Mouse (Mus musculus) hindbrain, embryonic 13.5 days (tissue): ENCODE results near the gene Prm3. TPM values are rescaled to one million over a fixed set of nuclear protein-coding genes. Genes with fewer than 3 reads are reported as not detected.
A peak's percentile ranks its signal among the peaks of the same experiment; 100 is the strongest.

Source experiments
- ATAC-seq: fragments of 200-750 bp; cut with Nextera tagmentation; 2 replicates; pipeline ENCODE4 v1.8.0; 2017; ENCODE audit warnings: moderate TSS enrichment; ENCODE audit not compliant: low FRiP score
- H3K27ac ChIP-seq: fragments of 300-500 bp; sonication (generic); 2 replicates; pipeline ENCODE4 v1.5.1; 2015; ENCODE audit warnings: inconsistent platforms, mild to moderate bottlenecking, moderate library complexity
- H3K27me3 ChIP-seq: fragments of 300-500 bp; sonication (generic); 2 replicates; pipeline ENCODE4 v1.6.1; 2015; ENCODE audit warnings: mild to moderate bottlenecking, inconsistent platforms
- H3K36me3 ChIP-seq: fragments of 300-500 bp; sonication (generic); 2 replicates; pipeline ENCODE4 v1.6.1; 2015; ENCODE audit warnings: mild to moderate bottlenecking, inconsistent platforms
- H3K4me1 ChIP-seq: fragments of 300-500 bp; sonication (generic); replicated peaks from 2 replicates; pipeline ENCODE4 v1.6.1; 2015; ENCODE audit warnings: inconsistent platforms
- H3K4me2 ChIP-seq: fragments of 300-500 bp; sonication (generic); 2 replicates; pipeline ENCODE4 v1.6.1; 2015; ENCODE audit warnings: inconsistent platforms, mild to moderate bottlenecking, moderate library complexity
- H3K4me3 ChIP-seq: fragments of 300-500 bp; sonication (generic); 2 replicates; pipeline ENCODE4 v1.5.1; 2015; ENCODE audit warnings: mild to moderate bottlenecking, inconsistent platforms
- H3K9ac ChIP-seq: fragments of 300-500 bp; sonication (generic); 2 replicates; pipeline ENCODE4 v1.6.1; 2015; ENCODE audit warnings: mild to moderate bottlenecking, inconsistent platforms
- H3K9me3 ChIP-seq: fragments of 300-500 bp; sonication (generic); 2 replicates; pipeline ENCODE4 v1.6.1; 2016; ENCODE audit warnings: inconsistent platforms
- WGBS: fragments of 180-500 bp; shearing (Covaris S2); methylation state at CpG from one replicate; pipeline ENCODE4 v1.1.7; 2015; 5-methylcytosine and 5-hydroxymethylcytosine counted together
- polyA plus RNA-seq: library from polyadenylated mRNA; unstranded; fragments of >200 nt; fragmentation: Nextera tagmentation; extraction: Ambion mirVana; gene quantifications from 2 replicates; pipeline ENCODE4 v1.2.1, GENCODE M21; 2015

Gene Prm3
- not detected in 2 replicates for polyA plus RNA-seq

DNA sequence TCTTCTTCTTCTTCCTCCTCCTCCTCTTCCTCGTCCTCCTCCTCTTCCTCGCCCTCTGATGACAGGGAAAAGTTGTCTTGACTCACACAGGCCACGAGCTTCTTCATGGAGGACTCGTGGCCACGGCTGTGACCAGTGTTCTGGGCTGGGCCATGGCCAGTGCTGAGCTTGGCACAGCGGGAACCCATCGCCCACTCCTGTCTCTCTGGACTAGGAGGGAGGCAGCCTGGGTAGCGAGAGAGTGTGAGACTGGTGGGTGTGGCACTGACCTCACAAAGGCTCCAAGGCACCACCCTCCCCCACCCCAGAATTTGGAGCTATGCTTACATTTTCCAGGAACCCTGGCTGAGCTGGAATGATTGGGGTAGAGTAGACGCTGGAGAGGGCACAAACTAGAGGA is at the start of gene Prm3:
Gene Prm3, minus strand, starts transcription at position 213 of the 400 bp plus-strand sequence.
- Histone ChIP-seq H3K27me3 (peaks cover 1% of the 10 kb centered on the region), H3K27ac (no peak within 1 kb of the TSS), H3K9ac (no peak within 1 kb of the TSS), H3K4me2 (no peak within 1 kb of the TSS), H3K9me3 (no peaks in the 10 kb centered on the region), H3K4me3 (no peak within 1 kb of the TSS), H3K36me3 (no peaks in the 10 kb centered on the region), H3K4me1 (peaks cover 9% of the 10 kb centered on the region)
- 84% methylated on average over 9 of the region's 9 CpGs for WGBS
- ATAC-seq = no peak

GRCm38 (mm10) chr16:10840018-10840417 is 49.3 kb upstream of the Prm3 start:
- no peak for ATAC-seq
- Histone ChIP-seq H3K36me3 (no peaks in the 10 kb centered on the region), H3K27ac (no peak overlapping the region), H3K4me3 (no peak overlapping the region), H3K9ac (no peak overlapping the region), H3K4me1 (peaks cover 29% of the 10 kb centered on the region), H3K9me3 (no peaks in the 10 kb centered on the region), H3K27me3 (peaks cover 10% of the 10 kb centered on the region; the same call in 1 of the 2 replicates), H3K4me2 (no peak overlapping the region)
- 96% methylated on average over 12 of the region's 14 CpGs for WGBS

- H3K4me1 ChIP-seq = peaks cover 24% of the 10 kb centered on the region
- H3K9ac ChIP-seq = no peak overlapping the region
- H3K36me3 ChIP-seq = no peaks in the 10 kb centered on the region
- H3K4me2 ChIP-seq = no peak overlapping the region
- no peak for ATAC-seq
- H3K4me3 ChIP-seq = no peak overlapping the region
- WGBS = 37% methylated on average over 10 of the region's 10 CpGs
- H3K27ac ChIP-seq = no peak overlapping the region
- no peaks in the 10 kb centered on the region for H3K9me3 ChIP-seq
- peaks cover 14% of the 10 kb centered on the region for H3K27me3 ChIP-seq
Observed at GRCm38 (mm10) chr16:10838487-10839245, 48.0 kb upstream of the Prm3 start.

DNA sequence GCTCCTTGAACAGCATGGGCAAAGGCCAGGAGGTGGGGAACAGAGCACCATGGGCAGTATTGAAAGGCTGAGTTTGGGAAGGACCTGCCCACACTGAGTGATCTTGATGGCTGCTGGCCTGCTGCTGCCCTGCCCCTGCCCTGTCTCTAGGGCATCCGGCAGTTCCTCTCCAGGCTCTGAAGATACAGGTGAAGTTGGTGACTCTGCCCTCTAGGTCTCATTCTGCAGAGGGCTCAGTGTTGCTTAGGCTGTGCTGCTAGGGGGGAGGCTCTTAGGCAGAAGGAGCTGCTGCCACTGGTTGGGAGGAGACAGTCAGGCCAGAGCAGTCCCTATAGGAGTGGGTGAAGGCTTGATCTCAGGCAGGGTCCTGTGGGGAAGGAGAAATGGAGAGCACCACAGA is 47.2 kb upstream of the Prm3 start:
- WGBS = 77% methylated on average over 1 of the region's 1 CpGs
- no peak overlapping the region for H3K4me3 ChIP-seq
- no peak overlapping the region for H3K27ac ChIP-seq
- no peaks in the 10 kb centered on the region for H3K36me3 ChIP-seq
- peaks cover 20% of the 10 kb centered on the region for H3K4me1 ChIP-seq
- H3K27me3 ChIP-seq = peaks cover 16% of the 10 kb centered on the region
- H3K4me2 ChIP-seq = no peak overlapping the region
- no peak for ATAC-seq
- H3K9ac ChIP-seq = no peak overlapping the region
- no peaks in the 10 kb centered on the region for H3K9me3 ChIP-seq

DNA sequence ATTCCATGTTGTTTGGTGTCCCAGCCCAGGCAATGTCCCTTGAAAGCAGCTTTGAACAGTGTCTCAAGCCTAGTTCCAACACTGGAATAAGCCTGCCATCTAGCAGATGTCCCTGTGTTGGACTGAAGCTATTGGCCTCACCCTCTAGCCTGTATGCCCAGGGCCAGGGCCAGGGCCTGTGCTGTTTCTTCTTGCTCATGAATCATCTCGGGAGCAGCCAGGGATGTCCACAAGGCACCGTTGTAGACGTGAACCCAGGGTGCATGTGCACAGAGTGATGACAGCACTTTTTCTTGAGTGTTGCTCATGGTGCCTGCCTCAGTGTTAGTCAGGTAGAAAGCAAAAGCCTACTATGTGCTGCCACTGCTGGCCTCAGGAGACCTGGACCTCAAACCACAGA is 46.5 kb upstream of the Prm3 start:
- Histone ChIP-seq H3K27me3 (peaks cover 16% of the 10 kb centered on the region), H3K9ac (no peak overlapping the region), H3K9me3 (no peaks in the 10 kb centered on the region), H3K36me3 (no peaks in the 10 kb centered on the region), H3K27ac (no peak overlapping the region), H3K4me1 (peaks cover 20% of the 10 kb centered on the region), H3K4me3 (no peak overlapping the region), H3K4me2 (no peak overlapping the region)
- 88% methylated on average over 3 of the region's 3 CpGs for WGBS
- no peak for ATAC-seq

DNA sequence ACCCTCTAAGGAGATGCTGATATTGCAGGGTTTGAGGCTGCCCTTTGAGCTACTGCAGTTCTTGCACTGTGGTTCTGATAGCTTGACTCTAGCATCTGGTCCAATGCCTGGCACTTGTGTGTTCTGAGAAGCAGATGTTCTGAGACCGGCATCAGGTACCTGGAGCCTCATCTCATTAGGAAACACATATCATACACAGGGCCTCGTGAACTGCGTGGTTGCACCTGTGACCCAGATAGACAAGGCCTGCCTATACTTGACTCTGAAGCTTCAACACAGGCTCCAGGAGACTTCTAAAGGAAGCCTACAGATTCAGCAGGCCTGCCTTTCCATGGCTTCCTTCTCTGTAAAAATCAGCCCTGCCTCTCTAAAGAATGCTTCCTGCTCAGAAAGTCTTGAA is 45.7 kb upstream of the Prm3 start:
- H3K4me3 ChIP-seq = no peak overlapping the region
- 95% methylated on average over 3 of the region's 3 CpGs for WGBS
- peaks cover 16% of the 10 kb centered on the region for H3K27me3 ChIP-seq
- no peak overlapping the region for H3K27ac ChIP-seq
- H3K9me3 ChIP-seq = no peaks in the 10 kb centered on the region
- H3K4me1 ChIP-seq = peaks cover 20% of the 10 kb centered on the region
- ATAC-seq = no peak
- H3K36me3 ChIP-seq = no peaks in the 10 kb centered on the region
- H3K4me2 ChIP-seq = no peak overlapping the region
- H3K9ac ChIP-seq = no peak overlapping the region

GRCm38 (mm10) chr16:10834911-10835587 is 44.3 kb upstream of the Prm3 start, which contains the start of gene Rmi2:
Gene Rmi2 (plus strand): TSS chr16:10835059.
- Histone ChIP-seq H3K4me3 (peak within 1 kb of the TSS; percentile 83), H3K4me1 (peaks cover 20% of the 10 kb centered on the region), H3K4me2 (peak within 1 kb of the TSS; percentile 93), H3K27ac (no peak within 1 kb of the TSS), H3K36me3 (no peaks in the 10 kb centered on the region), H3K9me3 (no peaks in the 10 kb centered on the region), H3K27me3 (peaks cover 16% of the 10 kb centered on the region), H3K9ac (peak within 1 kb of the TSS; percentile 75)
- under 1% methylated on average over 64 of the region's 69 CpGs for WGBS
- peak; percentile 90 for ATAC-seq

- no peak overlapping the region for H3K9ac ChIP-seq
- peak overlapping the region; percentile 83 for H3K4me3 ChIP-seq
- no peaks in the 10 kb centered on the region for H3K36me3 ChIP-seq
- no peaks in the 10 kb centered on the region for H3K9me3 ChIP-seq
- H3K4me2 ChIP-seq = peak overlapping the region; percentile 93
- H3K27me3 ChIP-seq = peaks cover 16% of the 10 kb centered on the region
- WGBS = 8% methylated on average over 12 of the region's 12 CpGs
- peaks cover 20% of the 10 kb centered on the region for H3K4me1 ChIP-seq
- ATAC-seq = peak; percentile 2; the same call in 1 of the 2 replicates
- no peak overlapping the region for H3K27ac ChIP-seq
Observed at GRCm38 (mm10) chr16:10834542-10834910, 43.8 kb upstream of the Prm3 start.

DNA sequence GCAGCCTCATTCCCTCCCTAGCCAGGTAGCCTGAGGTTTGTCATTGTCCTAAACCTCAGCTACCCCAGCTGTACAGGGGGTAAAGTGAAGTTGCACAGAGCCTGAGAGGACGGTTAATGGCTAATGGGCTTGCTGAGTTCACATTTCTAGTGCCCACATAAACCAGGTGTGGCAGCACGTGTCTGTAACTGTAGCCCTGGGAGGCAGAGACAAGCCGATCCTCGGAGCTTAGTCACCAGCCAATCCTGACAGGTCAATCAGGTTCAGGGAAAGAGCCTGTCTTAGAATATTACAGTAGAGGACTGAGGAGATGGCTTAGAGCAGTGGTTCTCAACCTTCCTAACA is 37.7 kb upstream of the Prm3 start:
- Histone ChIP-seq H3K4me3 (no peak overlapping the region), H3K9me3 (no peaks in the 10 kb centered on the region), H3K27me3 (no peaks in the 10 kb centered on the region; the same call in 1 of the 2 replicates), H3K4me2 (no peak overlapping the region), H3K4me1 (no peaks in the 10 kb centered on the region), H3K9ac (no peak overlapping the region), H3K36me3 (no peaks in the 10 kb centered on the region), H3K27ac (no peak overlapping the region)
- ATAC-seq = no peak
- 85% methylated on average over 4 of the region's 4 CpGs for WGBS

DNA sequence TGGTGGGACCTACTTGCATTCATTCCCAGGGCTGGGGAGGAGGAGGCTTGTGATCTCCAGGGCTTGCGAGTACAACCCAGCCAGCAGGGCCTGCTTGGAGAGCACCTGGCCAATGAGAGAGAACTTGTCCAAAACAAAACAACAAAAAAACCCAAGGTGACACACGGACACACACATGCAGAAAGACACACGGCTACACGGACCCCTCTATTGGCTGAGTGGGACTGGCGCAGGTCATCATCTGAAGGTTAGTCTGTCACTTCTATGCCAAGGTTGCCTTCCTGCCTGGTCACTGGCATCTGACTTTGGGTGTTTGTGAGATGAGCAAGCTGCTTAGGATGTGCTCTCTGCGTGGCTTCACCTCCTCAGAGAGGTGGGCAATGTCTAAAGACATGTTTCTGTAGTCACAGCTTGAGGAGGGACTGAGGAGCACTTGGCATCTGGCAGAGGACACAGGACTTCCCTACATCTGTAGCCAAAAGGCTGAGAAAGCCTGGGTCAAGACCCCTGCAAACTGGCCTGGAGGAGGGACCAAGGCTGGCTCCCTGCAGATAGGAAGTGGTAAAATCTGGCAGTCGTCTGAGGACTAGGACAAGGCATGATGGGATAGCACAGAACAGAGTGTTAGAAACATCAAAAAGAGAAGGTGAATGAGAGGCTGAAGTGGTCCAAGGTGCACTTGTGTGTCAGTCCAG is 37.2 kb upstream of the Prm3 start:
- 88% methylated on average over 7 of the region's 7 CpGs for WGBS
- Histone ChIP-seq H3K4me3 (no peak overlapping the region), H3K9ac (no peak overlapping the region), H3K4me2 (no peak overlapping the region), H3K4me1 (no peaks in the 10 kb centered on the region), H3K9me3 (no peaks in the 10 kb centered on the region), H3K36me3 (no peaks in the 10 kb centered on the region), H3K27me3 (no peaks in the 10 kb centered on the region), H3K27ac (no peak overlapping the region)
- ATAC-seq = no peak

GRCm38 (mm10) chr16:10827269-10827668 is 36.6 kb upstream of the Prm3 start:
- no peak for ATAC-seq
- no peaks in the 10 kb centered on the region for H3K27me3 ChIP-seq
- no peak overlapping the region for H3K9ac ChIP-seq
- H3K36me3 ChIP-seq = no peaks in the 10 kb centered on the region
- 93% methylated on average over 9 of the region's 9 CpGs for WGBS
- H3K27ac ChIP-seq = no peak overlapping the region
- no peaks in the 10 kb centered on the region for H3K4me1 ChIP-seq
- H3K4me3 ChIP-seq = no peak overlapping the region
- no peaks in the 10 kb centered on the region for H3K9me3 ChIP-seq
- H3K4me2 ChIP-seq = no peak overlapping the region

- no peaks in the 10 kb centered on the region for H3K36me3 ChIP-seq
- no peaks in the 10 kb centered on the region for H3K4me1 ChIP-seq
- ATAC-seq = no peak
- no peak overlapping the region for H3K27ac ChIP-seq
- no peaks in the 10 kb centered on the region for H3K9me3 ChIP-seq
- no peak overlapping the region for H3K9ac ChIP-seq
- H3K27me3 ChIP-seq = no peaks in the 10 kb centered on the region
- no peak overlapping the region for H3K4me2 ChIP-seq
- WGBS = 93% methylated on average over 4 of the region's 4 CpGs
- no peak overlapping the region for H3K4me3 ChIP-seq
Observed at GRCm38 (mm10) chr16:10825840-10826239, 35.1 kb upstream of the Prm3 start.
